Comparison of ENCODE assay signal across 34 mouse cellular contexts in genomic region chr6:116141696-116142095, GRCm38 (mm10). TPM values are rescaled to one million over a fixed set of nuclear protein-coding genes. Genes with fewer than 3 reads are reported as not detected.
A peak's percentile ranks its signal among the peaks of the same experiment; 100 is the strongest.
DNase-seq lines count a peak whose midpoint lies in the region; ATAC-seq and TF ChIP-seq lines count a peak whose summit lies in the region.
"Had no signal": no experiment of that assay in that cellular context is flagged by ENCODE, and none has a peak within 500 bp of the region (broad histone marks: within the 10 kb centered on the region; RNA-seq: fewer than 3 reads in every experiment).

No protein-coding gene starts in this region.

- H3K9me3 ChIP-seq in heart, embryonic 15.5 days (replicated peaks) = no peaks in the 10 kb centered on the region
- no peaks in the 10 kb centered on the region for H3K9me3 ChIP-seq in heart, embryonic 12.5 days (replicated peaks)
- no peaks in the 10 kb centered on the region for H3K9me3 ChIP-seq in liver, embryonic 12.5 days (replicated peaks)
- H3K9me3 ChIP-seq: embryonic facial prominence, embryonic 12.5 days; kidney, embryonic 15.5 days; neural tube, embryonic 12.5 days had no signal

- TF ChIP-seq POLR2A in liver, adult 2 months (IDR thresholded peaks at IDR 0.05; ENCODE audit: extremely low read depth, insufficient read depth, low read length) = no peak
- no peak for TF ChIP-seq POLR2A in cortical plate, adult 2 months (IDR thresholded peaks at IDR 0.05; ENCODE audit: extremely low read depth, insufficient read depth, low read length)

- no peak for ATAC-seq in heart, embryonic 15.5 days (replicated peaks; ENCODE audit: insufficient number of reproducible peaks, insufficient read depth, low FRiP score, low read depth)
- no peak for ATAC-seq in heart, embryonic 12.5 days (ENCODE audit: insufficient number of reproducible peaks, low FRiP score)
- ATAC-seq in liver, embryonic 12.5 days = no peak
- ATAC-seq: forebrain, embryonic 14.5 days; hindbrain, embryonic 16.5 days; lung, postnatal 0 days had no signal

- DNase-seq in gastrocnemius, adult 2 months = no peak
- no peak for DNase-seq in gastrocnemius, postnatal 14 days
- DNase-seq in liver, adult 2 months (ENCODE audit: extremely low read depth, low read depth, low spot score) = peak; percentile 78
- no peak for DNase-seq in urinary bladder, postnatal 14 days (ENCODE audit: low spot score)
- DNase-seq: adrenal gland, postnatal 10 days; cerebellum, adult 11 months; cerebellum, adult 9-10 months; cerebellum, postnatal 36 days; embryo, embryonic 11 days; gastrocnemius, postnatal 36 days; heart, postnatal 10 days; kidney, adult 18-20 months; kidney, postnatal 25 days; layer of hippocampus, postnatal 36 days; liver; lung, adult 18-20 months; lung, postnatal 4 days; right cerebral cortex, postnatal 4 days; thymus, adult 18-20 months; thymus, postnatal 25 days had no signal

- intact Hi-C loops in gastrocnemius, adult 2 months (cut with DNase I) = no loop called here
- intact Hi-C loops in gastrocnemius, postnatal 14 days (cut with DNase I; ENCODE audit: low total_unique reads) = no loop called here

- peaks cover 8% of the 10 kb centered on the region; the same call in 1 of the 2 replicates for H3K79me2 ChIP-seq in liver, adult 2 months (ENCODE audit: control insufficient read depth, insufficient read depth, low read length)

- no peaks in the 10 kb centered on the region for H3K27me3 ChIP-seq in heart, embryonic 15.5 days
- no peaks in the 10 kb centered on the region for H3K27me3 ChIP-seq in heart, embryonic 12.5 days (replicated peaks)
- H3K27me3 ChIP-seq in liver, adult 2 months (ENCODE audit: control insufficient read depth, insufficient read depth, low read length) = no peaks in the 10 kb centered on the region
- H3K27me3 ChIP-seq in liver, embryonic 12.5 days (replicated peaks) = no peaks in the 10 kb centered on the region
- H3K27me3 ChIP-seq: CH12.LX; embryonic facial prominence, embryonic 12.5 days; kidney, embryonic 15.5 days; megakaryocyte, embryonic 14.5 days; neural tube, embryonic 12.5 days had no signal

- no peak overlapping the region for H3K4me3 ChIP-seq in gastrocnemius, adult 2 months
- H3K4me3 ChIP-seq in heart, embryonic 15.5 days = no peak overlapping the region
- H3K4me3 ChIP-seq in heart, embryonic 12.5 days = no peak overlapping the region
- H3K4me3 ChIP-seq in liver, adult 2 months (ENCODE audit: insufficient read depth, low read depth, low read length) = no peak overlapping the region
- no peak overlapping the region for H3K4me3 ChIP-seq in liver, embryonic 12.5 days
- no peak overlapping the region for H3K4me3 ChIP-seq in cortical plate, adult 2 months (ENCODE audit: insufficient read depth, low read length)
- H3K4me3 ChIP-seq: embryonic facial prominence, embryonic 12.5 days; kidney, embryonic 15.5 days; megakaryocyte, embryonic 14.5 days; myocyte; neural tube, embryonic 12.5 days had no signal

- H3K4me2 ChIP-seq in heart, embryonic 15.5 days = no peak overlapping the region
- no peak overlapping the region for H3K4me2 ChIP-seq in heart, embryonic 12.5 days
- H3K4me2 ChIP-seq in liver, embryonic 12.5 days = no peak overlapping the region
- H3K4me2 ChIP-seq: embryonic facial prominence, embryonic 12.5 days; kidney, embryonic 15.5 days; neural tube, embryonic 12.5 days had no signal

- H3K36me3 ChIP-seq in heart, embryonic 15.5 days = no peaks in the 10 kb centered on the region
- H3K36me3 ChIP-seq in heart, embryonic 12.5 days = 0 out of 2 replicates have a peak, but pooled peaks cover 4% of the 10 kb centered on the region
- H3K36me3 ChIP-seq in liver, adult 2 months (ENCODE audit: control insufficient read depth, insufficient read depth, low read length) = no peaks in the 10 kb centered on the region; the same call in 1 of the 2 replicates
- H3K36me3 ChIP-seq in liver, embryonic 12.5 days = no peaks in the 10 kb centered on the region
- H3K36me3 ChIP-seq: embryonic facial prominence, embryonic 12.5 days; kidney, embryonic 15.5 days; neural tube, embryonic 12.5 days had no signal

- peak overlapping the region; percentile 1; the same call in 1 of the 2 replicates for H3K27ac ChIP-seq in gastrocnemius, adult 2 months
- peak overlapping the region; percentile 17; the same call in 1 of the 2 replicates for H3K27ac ChIP-seq in heart, embryonic 15.5 days
- H3K27ac ChIP-seq in heart, embryonic 12.5 days (ENCODE audit: poor library complexity, severe bottlenecking) = no peak overlapping the region
- 0 out of 2 replicates have a peak overlapping the region, but pooled peaks have one; percentile 7 for H3K27ac ChIP-seq in liver, adult 2 months (replicated peaks; ENCODE audit: insufficient read depth, low read depth, low read length)
- no peak overlapping the region for H3K27ac ChIP-seq in liver, embryonic 12.5 days
- peak overlapping the region; percentile 87 for H3K27ac ChIP-seq in cortical plate, adult 2 months (ENCODE audit: insufficient read depth, low read length)
- H3K27ac ChIP-seq: embryonic facial prominence, embryonic 12.5 days; kidney, embryonic 15.5 days; neural tube, embryonic 12.5 days; stomach, postnatal 0 days had no signal

- peaks cover 14% of the 10 kb centered on the region for H3K4me1 ChIP-seq in heart, embryonic 15.5 days (replicated peaks)
- peaks cover 22% of the 10 kb centered on the region for H3K4me1 ChIP-seq in heart, embryonic 12.5 days (replicated peaks)
- peaks cover 2% of the 10 kb centered on the region; the same call in 1 of the 2 replicates for H3K4me1 ChIP-seq in liver, adult 2 months (ENCODE audit: control insufficient read depth, insufficient read depth, low read length)
- peaks cover 14% of the 10 kb centered on the region for H3K4me1 ChIP-seq in liver, embryonic 12.5 days
- H3K4me1 ChIP-seq in cortical plate, adult 2 months (ENCODE audit: control insufficient read depth, insufficient read depth, low read length) = peaks cover 2% of the 10 kb centered on the region; the same call in 1 of the 2 replicates
- H3K4me1 ChIP-seq: embryonic facial prominence, embryonic 12.5 days; kidney, embryonic 15.5 days; neural tube, embryonic 12.5 days had no signal

- no peak overlapping the region for H3K9ac ChIP-seq in heart, embryonic 15.5 days
- no peak overlapping the region for H3K9ac ChIP-seq in heart, embryonic 12.5 days
- no peak overlapping the region for H3K9ac ChIP-seq in liver, adult 2 months (ENCODE audit: low read depth, low read length)
- H3K9ac ChIP-seq in liver, embryonic 12.5 days = no peak overlapping the region
- H3K9ac ChIP-seq: embryonic facial prominence, embryonic 12.5 days; kidney, embryonic 15.5 days; neural tube, embryonic 12.5 days had no signal

- WGBS in heart, embryonic 15.5 days = 46% methylated on average over 2 of the region's 2 CpGs
- WGBS in heart, embryonic 12.5 days = 43% methylated on average over 2 of the region's 2 CpGs
- 42% methylated on average over 2 of the region's 2 CpGs for WGBS in liver, adult 2 months
- WGBS in liver, embryonic 12.5 days (ENCODE audit: insufficient replicate concordance) = 66% methylated on average over 2 of the region's 2 CpGs

- no peak for TF ChIP-seq CTCF in gastrocnemius, adult 2 months (IDR thresholded peaks at IDR 0.05)
- no peak for TF ChIP-seq CTCF in liver, adult 2 months (IDR thresholded peaks at IDR 0.05; ENCODE audit: low read depth, low read length)
- no peak for TF ChIP-seq CTCF in cortical plate, adult 2 months (IDR thresholded peaks at IDR 0.05; ENCODE audit: extremely low read depth, insufficient read depth, low read length)

RNA-seq across cellular contexts. Expression of gene Tmcc1, which starts 51.6 kb away (rescaled TPM):
- 10 to 100 TPM; 45.9 to 59.9 TPM for total RNA-seq in gastrocnemius, adult 2 months (2021)
- 10 to 100 TPM; 26.8 to 37.0 TPM for total RNA-seq in gastrocnemius, postnatal 14 days (2021)
- 10.4 and 10.7 TPM in 2 replicates for polyA plus RNA-seq in heart, embryonic 15.5 days (2015; fragmentation: Nextera tagmentation; extraction: Ambion mirVana)
- polyA plus RNA-seq in heart, embryonic 12.5 days (2016; fragmentation: Nextera tagmentation; extraction: Ambion mirVana) = 11.0 and 13.1 TPM in 2 replicates
- 34.3 and 38.0 TPM in 2 replicates for total RNA-seq in liver, adult 2 months (2014; rRNA removed)
- 13.8 and 17.7 TPM in 2 replicates for polyA plus RNA-seq in liver, adult 2 months (2012; rRNA removed)
- 3.9 and 5.3 TPM in 2 replicates for polyA plus RNA-seq in liver, embryonic 12.5 days (2016; fragmentation: Nextera tagmentation; extraction: Ambion mirVana)
- polyA plus RNA-seq in cortical plate, adult 2 months (2012; rRNA removed) = 48.4 and 48.7 TPM in 2 replicates

Comparison
In these comparisons a context has a peak if more than half of its experiments do, and no peak if none do; other contexts are left out.
1. H3K27ac ChIP-seq: peak in gastrocnemius, adult 2 months (single experiment), heart, embryonic 15.5 days (single experiment), liver, adult 2 months (single experiment) and cortical plate, adult 2 months (single experiment); none in heart, embryonic 12.5 days (single experiment) and liver, embryonic 12.5 days (single experiment).